Mouse (Mus musculus): ENCODE measurements at regions not wholly inside any gene's neighbourhood (a gene's known extent, or its start where the extent isn't known, plus 50 kb on each side); places are given as distances from the start of the nearest gene placed in this dataset.

DNA sequence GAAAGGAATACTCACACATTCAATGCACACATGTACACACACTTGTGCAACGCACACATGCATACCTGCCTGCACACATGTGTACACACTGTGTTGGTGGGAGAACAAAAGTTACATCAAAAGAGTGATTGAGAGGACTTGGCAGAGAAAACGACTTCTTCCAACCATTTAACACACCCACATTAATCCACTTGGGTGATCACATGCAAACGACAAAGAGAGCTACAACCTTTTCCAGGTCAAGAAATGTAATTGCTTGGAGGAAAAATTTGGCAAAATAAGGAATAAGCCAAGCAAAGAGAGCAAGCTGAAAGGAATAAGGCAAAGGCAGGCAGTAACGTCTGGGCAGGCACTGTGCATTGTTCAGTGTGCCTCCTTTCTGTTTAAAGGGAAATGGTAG is 67.3 kb downstream of the C1d start:
- no peak for DNase-seq

DNA sequence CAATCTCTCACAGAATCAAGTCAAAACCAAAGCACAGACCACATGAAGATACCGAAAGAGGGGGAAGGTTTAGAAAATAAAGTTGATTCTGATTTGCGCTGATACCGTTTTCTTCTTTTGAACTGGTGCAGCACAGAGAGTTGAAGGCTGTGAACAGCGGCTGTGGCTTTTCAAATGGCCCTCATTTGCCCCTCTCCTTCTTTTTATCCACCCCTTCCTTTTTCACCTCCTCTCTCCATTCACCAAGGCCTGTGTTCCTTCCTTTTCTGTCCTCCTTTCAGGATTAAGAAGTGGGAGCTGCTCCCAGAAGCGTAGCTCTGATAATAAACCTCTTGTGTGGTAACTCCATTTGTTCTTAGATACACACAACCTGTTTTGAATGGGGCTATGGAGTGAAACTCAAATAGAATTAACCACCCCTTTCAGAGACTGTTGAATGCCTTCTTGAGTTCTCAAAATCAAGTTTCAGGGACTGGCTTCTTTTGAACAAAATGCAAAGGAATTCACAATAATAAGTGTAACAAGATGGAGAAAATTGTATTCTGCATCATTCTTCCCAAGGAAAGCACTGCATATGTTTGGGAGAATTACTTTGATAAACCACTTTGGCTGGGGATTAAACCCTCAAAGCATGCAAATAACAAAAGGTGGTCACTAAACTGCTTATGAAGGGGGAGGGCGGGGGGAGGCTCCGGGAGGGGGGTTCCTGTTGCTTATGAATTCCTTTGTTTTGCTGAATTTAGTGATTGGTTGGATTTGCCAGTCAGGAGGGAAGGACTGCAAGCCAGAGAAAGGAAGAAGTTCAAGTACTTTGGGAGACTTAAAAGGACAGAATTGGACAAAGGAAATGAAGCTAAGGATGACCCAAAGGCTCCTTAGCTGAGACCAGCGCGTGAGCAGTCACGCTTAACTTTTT is 68.6 kb downstream of the C1d start:
- DNase-seq, result no peak

DNA sequence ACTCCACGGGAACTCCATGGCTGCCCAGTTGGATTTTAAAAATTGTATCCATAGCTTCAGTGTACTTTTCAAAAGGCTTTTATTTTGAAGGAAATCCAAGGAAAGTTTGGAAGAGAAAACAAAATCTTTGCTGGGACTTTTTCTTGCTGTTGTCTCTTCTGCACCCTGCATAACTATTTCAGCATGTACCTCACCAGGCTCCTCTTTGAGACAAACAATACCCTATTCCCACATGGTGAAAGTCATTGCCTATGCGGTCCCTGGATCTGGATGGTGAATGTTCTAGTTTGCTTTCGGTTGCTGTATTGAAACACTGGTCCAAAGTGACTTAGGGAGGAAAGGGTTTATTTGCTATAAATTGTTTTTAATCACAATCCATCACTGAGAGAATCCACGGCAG is 69.3 kb downstream of the C1d start:
- no peak for DNase-seq

DNA sequence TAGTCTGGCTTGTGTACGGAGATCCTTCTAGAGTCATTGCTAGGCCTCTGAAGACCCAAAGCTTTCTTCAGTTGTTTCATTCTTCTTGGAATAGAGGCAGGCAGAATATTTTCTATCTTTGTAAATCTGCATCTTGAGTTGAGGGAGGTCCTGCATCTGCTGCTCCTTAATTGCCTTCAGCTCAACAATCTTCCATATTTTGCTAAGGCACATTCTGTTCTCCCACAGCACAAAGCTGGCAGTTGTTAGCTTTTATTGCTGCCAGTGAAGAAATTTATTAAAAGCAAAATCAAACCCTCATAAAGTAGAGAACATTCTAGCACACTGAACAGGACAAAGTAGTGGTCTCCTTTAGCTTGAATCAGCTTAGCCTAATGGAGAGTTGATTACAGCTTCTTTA is 94.1 kb downstream of the C1d start:
- DNase-seq, result no peak

DNA sequence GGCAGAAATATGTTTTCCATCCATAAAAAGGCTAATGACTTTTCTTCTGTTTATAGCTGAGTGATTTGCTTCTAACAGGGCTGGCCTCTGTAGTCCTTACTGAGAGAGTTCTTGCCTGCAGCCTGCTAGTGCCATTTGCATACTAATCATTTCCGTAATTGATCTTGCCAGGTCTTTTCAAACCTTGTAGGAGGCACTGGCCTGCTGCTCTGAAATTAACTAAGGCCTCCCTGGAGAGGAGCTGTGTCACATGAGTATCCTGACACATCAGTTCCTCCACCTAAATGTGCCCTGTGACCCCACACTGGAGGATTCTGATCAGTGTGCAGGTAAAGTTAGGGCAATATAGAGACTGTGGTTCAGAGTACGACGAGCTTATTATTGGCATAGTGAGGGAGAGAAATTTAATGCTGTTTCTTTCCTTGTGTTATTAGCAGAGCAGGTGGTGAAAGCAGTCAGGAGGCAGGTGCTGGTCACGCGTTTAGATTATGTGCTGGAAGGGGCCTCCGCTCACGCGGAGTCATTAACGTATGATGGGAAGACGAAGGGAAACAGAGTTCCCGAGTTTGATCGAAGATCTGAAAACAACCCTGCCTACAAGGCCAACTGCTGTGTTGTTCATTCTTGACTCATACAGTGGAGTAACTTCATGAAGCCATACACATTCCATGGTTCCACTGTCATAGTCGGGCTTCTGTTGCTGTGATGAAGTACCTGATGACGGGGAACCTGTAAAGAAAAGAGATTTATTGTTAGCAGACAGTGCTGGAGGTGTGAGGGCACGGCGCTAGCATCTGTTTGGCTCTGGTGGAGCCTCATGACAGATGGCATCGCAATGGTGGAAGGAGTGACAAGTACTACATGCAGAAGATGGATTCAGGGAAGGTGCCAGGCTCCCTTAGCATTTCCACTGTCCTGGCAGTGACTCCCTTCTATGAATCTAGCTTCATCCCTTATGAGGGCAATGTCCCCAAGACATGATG is 95.1 kb downstream of the C1d start:
- peak; percentile 70 to 86 for DNase-seq

DNA sequence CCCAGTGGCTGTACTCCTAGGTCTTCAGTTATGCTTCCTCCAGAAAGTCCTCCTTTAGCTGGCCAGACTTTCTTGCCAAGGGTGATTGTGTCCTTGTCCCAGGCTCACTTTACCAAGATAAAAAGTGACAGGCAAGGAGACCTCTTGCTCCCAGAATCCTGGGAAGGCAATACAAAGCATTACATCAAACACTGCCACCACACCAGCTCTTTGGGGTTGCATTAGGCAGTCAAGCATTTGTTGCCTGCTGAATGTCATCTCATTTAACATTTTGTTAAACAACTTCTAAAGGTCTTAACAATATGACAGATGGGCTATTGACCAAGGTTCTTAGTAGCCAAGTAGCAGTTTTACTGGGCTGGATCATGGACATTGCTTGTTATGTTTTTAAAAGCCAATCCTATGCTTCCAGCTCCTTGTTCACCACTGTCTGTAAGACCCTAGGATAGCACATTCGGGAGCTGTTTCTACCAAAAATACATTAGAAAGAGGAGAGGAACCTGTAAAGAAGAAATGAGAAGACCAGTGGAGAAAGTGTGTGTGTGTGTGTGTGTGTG is 102.4 kb downstream of the C1d start:
- DNase-seq, result no peak

DNA sequence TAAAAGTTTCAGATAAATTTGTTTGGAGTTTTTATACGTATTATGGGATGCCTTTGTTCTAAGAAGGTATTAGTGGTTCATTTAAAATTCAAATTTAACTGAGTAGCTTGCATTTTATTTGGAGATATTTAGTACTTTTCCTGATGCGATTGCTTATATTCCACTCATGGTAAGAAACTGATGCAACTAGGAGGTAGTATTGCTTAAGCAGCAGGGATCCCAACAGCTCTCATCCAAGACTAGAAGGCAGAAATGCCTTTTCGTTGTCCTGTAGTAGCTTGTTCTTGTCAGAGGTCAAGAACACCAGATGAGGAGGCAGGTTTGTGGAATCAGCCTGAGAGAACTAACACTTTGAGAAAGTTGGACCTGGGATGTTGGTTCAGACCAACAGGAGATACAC is 120.5 kb downstream of the C1d start:
- DNase-seq, result no peak

DNA sequence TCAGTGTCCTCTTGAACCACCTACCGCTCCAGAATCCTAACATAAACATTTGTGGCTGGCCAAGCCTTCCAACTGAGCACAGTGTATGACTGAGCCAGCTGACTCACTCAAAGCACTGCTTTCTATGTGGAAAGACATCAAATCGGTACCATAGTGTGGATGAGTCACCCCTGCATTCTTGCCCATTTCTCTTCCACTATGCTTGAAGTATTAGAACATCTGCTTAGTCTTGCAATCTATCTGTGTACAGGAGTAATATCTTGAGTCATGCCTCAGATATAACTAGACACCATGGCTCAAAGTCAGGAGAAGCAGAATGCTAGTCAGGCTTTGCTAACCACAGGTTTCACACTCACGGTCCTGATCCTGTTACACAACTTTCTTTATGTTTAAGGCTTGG is 129.4 kb downstream of the C1d start:
- no peak for DNase-seq

DNA sequence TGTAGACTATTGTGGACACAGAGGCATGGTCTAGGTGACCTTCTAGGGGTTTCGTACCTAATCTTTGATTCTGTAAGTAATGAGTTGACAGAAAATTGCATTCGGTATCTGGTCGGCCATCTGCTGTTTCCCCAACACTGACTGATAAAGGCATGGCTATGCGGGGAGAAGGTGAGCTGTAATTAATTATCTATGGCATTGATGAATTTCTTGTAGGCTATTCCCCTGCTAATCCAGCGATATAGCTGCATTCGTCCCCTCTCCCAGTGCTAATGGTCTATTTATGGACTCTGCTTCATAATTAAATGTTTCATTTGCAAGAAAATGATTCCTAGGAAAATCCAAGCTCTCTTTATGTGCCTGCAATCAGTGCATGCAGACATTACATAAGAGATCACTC is 136.5 kb downstream of the C1d start:
- no peak for DNase-seq

DNA sequence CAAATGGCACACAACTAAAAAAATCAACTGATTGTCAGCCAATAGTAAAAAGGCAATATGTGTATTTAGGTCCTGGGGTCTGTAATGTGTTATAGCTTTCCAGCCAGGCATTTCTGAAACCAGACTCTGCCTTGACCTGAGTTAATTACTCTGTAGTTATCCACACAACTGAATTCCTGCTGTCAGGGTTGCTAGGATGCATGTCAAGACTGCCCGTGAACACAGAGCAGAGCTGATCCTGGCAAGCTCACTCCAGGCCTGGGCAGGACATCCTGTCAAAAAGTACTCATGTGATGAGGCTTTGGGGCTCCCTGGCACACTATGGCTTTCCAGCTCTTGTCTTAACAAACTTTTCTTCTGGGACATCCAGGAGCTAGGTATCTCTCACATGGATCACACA is 157.2 kb downstream of the C1d start:
- peak; percentile 9 to 33 for DNase-seq

DNA sequence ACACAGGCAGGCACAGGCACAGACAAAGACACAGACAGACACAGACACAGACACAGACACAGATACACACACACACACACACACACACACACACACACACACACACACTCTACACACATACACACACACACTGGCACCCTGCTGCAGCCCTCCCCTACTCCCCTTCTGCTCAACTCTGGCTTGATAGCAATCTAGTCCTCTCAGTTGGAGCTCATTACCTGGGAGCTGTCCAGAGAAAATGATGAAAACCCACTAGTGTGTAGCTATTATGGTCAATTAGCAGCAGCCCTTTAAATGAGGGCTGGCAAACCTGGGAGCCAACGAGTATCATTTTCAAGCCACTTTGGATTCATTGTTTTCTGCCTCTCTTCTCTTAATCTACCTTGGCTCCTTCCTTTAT is 157.8 kb downstream of the C1d start:
- DNase-seq, result peak; percentile 47 to 55

DNA sequence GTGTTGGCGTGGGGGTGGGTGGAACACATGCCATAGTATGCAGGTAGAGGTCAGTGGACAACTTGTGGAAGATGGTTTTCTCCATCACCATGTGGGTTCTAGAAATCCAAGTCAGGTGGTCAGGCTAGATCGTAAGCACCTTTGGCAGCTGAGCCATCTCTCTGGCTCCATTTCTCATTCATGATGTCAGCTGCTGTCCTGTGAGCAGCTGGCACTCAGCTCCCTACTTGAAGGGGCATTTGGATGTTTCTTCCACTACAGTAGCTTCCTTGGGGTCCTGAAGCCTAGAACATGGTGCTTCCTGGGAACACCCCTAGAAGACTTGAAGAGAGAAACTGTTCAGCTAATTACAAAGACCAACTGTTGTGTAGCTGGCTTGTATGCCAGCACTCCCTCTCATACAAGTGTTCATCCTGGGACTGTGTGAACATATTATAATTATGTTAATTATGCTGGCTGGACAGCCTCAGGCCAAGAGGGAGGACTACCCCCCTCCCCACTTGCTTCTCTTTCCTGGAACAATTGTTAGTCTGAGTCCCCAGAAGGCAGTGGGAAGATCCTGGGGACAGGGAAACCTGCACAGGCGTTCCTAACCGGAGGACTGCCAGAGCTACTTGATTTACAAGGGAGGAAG is 160.4 kb downstream of the C1d start:
- peak; percentile 70 to 72 for DNase-seq

DNA sequence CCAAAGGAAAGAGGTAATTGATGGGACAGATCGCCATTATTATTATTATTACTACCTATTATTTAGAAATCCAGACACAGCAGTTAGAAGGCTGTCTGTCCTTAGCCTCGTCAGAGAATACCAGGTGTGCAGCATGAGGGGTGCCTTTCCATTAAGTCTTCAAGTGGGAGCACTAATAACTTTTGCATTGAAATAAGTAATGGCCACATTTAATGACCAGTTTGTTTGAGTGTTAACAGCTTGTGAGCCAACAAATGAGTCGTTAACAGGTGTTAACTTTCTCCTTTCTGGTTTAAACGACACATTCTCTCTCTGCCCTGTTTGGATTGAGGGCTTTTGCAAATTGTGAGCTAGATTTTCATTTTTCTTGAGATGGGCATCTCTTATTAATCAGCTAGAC is 184.8 kb downstream of the C1d start:
- no peak for DNase-seq

DNA sequence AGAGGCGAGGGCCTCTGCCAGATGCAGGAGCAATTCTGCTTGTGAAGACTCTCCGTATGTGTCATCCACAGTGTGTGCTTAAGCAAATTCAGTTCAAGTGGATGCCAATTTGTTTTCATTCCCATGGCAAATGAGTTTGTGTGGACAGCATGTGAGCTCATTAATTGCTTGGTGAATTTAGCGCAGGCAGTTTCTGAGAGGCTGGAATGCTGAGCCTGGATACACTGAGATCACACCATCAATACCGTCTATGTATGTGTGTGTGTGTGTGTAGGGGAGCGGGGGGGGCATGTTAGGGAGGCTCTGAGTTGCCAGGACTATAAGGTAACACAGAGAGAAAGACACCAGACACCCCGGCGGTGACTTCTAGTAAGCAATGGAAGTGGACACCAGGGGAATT is 191.9 kb downstream of the C1d start:
- no peak for DNase-seq

DNA sequence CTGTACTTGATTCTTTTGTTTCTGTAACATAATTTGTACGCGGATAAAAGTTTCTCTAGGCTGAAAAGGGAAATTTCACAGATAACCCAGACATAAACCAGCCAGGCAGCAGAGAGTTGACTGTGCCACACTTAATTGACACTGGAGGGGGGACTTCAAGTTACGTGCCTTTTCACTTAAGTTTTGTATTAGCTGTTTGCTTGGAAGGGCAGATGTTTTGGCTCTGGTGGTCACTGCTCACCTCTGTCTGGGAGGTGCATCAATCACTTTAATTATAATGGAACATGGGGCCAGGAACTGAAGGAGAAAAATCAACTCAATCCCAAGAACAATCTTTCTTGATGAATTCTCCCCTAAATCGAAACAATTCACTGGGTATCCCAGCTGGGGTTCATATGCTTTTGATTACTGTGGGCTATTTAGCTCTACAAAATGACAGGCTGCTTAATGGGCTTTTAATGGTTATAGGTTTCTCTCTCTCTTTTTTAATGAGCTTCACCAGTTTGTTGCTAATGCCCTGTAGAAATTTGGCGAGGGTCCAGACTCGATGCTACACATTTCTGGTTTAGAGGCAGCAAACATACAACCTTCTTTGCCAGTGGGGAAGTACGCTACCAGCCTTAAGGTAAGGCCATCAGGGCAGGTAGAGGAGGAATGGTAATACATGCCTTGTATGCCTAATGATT is 193.1 kb downstream of the C1d start:
- DNase-seq, result peak in 1 of 2 experiments; percentile 27

DNA sequence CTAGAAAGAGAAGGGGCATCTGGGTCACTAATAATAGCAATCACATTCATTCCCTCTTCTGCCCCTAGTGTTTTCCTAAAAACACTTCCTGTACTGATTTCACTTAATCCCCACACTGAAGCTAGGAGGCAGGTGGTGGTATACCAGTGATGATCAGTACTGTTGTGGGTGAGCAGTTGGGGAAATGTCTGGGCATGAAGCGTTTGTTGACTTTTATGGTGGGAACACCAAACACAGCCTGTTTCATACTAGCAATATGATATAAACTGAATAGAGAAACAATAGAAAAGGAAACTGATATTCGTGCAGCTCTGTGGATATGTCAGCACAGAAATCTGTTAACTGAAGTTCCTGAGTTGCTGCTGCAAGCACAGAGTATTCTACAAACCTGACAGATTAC is 194.1 kb downstream of the C1d start:
- no peak for DNase-seq

DNA sequence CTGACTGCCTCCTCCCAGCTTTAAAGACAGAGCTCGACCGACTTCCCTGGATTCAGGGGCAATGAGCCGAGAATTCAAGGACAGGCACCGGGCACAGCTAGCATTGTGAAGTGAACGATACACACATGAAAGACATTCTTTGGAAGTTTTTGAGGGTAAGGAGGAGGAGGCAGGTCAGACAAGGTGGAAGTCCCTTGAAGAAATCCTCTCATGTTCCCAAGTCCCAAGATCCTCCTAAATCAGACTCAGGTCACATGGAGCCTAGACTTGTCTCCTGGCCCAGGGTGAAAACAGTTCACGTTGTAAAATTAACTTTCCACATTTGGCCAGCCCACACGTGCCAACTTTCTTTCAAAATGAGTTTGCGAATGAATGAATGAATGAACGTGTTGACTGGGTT is 196.2 kb downstream of the C1d start:
- DNase-seq, result peak in 1 of 2 experiments; percentile 16

DNA sequence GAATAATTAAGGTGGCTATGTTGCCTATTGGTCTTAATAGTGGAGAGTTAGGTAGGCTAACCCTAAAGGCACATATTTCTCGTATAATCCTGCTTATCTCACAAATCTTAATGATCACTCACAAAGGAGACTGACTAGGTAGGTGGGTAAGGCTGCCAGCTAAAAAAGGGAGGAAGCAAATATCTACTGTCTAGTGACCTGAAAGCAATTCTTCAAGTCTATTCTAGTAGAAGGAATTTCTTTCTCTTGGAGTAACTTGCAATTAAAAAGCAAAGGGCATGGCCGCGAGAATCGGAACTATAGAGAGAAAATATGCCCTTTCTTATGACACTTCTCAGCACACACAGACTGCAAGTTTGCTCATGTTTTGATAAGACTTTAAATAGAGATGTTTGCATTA is 201.6 kb downstream of the C1d start:
- no peak for DNase-seq

DNA sequence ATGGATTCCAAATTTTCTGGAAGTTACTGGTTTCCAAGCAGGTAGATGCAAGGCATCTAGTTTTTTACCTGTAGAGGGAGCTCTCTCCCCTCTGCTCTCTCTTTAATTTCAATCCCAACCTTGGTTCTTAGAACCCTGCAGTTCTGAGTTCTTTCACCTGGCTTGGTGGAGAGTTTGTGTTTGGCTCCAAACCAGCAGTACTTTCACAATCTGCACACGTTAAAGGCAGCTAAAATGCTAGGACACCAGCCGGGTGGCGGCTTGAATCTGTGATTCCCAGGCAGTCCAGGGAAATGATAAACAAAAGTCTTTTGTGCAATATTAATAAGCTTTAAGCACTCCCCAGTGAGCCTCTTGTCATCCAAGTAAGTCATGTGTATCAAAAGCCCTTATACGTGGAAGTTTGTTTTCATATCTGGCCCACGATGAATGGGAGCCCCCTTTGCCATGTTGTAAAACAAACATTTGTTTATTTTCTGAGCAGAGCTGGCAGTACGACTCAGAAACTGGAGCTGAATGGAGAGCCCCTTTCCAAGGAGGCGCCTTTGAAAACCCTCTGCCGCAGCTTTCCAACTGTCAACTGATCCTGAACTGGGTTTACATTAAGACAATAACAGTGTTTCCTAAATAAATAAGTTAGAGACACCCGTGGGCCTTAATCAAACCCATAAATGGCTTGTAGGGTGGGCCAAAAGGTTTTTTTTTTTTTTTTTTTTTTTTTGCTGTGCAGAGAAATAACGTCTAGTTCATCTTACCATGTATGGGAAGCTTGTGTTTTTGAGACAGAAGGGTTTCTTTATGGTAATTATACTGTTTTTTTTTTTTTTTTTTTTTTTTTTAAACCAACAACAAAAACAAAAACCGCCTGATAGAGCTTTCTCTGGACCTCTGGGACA is 202.9 kb downstream of the C1d start:
- DNase-seq, result peak; percentile 64 to 82

DNA sequence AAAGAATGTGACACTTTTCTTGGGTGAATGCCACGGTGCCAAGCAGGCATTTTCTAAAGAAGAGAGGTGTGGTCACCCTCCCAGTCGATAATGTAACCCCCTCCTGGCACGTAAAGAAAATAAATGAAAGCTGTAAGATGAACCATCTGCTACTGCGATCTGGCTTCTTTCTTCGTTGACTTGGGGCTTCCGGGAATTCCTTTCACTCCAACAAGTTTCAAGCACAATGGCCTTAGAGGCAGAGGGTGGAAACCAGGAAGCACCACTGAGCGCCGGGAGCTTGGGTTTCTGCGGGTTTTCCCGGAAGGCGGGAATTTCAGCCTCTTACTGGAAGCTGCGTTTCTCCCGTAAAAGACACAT is 203.5 kb downstream of the C1d start:
- peak; percentile 25 to 38 for DNase-seq

DNA sequence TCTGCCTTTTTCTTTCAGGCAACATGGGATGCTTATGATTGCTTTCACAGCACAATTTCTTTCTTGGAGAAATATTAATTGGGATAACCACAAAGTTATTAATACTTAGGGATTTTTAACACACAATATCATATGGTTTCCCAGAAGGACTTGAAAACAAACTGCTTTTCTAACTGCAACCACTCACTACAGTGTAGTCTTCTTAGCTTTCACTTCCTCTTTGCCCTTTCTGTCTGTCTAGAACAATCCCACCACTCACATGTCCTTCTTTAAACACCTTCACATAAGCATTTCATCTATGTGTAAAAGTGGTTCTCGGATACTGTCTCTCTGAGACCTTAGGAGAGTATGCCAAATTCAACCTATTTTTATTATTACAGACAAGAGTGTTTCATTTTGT is 204.3 kb downstream of the C1d start:
- DNase-seq, result no peak

Measured in cerebellum, postnatal 10 days (tissue).